Mouse (Mus musculus): Measurements from ENCODE around the gene Tmem218.

- TF ChIP-seq CTCF (IDR thresholded peaks at IDR 0.05; ENCODE audit: control insufficient read depth, insufficient read depth, low read length) (no peak), POLR2A (IDR thresholded peaks at IDR 0.05; ENCODE audit: borderline replicate concordance, control insufficient read depth, low read depth, low read length) (no peak)
These were observed 42.6 kb downstream of the Tmem218 start for GRCm38 (mm10) chr9:37250631-37251030.

Data from bone marrow, adult 2 months (tissue).